Mouse (Mus musculus): ENCODE measurements around the gene Auts2. TPM values are rescaled to one million over a fixed set of nuclear protein-coding genes. Genes with fewer than 3 reads are reported as not detected.

The Auts2 gene
- total RNA-seq, 2 experiments from 2014 or later, result 117 to 146 TPM

GRCm38 (mm10) chr5:132261750-132262149 lies 281.4 kb downstream of the Auts2 start:
- no peak for TF ChIP-seq CTCF (IDR thresholded peaks at IDR 0.05)
- H3K4me3 ChIP-seq, result no peak overlapping the region
- H3K27ac ChIP-seq, result no peak overlapping the region
- intact Hi-C loops (cut with DNase I), result no loop called here
- no peak for DNase-seq (ENCODE audit: extremely low spot score in 1 of 2, low spot score in 2 of 2)

DNA sequence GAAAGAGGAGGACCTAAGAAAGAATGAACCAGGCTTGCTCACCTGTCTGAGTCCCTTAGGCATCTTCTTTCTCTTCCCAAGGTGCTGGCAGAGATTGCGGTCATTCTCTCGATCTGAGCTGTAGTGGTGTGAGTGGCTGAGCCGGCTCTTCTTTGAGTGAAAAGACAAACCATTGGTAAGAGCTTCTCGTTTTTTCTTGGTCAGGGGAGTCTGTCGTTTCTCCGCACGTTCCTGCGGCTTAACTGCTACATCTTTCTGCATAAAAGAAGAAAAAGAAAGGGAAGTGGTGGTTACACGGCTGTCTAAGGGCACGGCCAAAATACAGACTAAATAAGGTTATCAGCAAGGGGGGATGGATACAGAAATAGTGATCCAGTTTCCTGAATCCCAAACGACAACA lies 284.3 kb downstream of the Auts2 start:
- no peak for TF ChIP-seq CTCF (IDR thresholded peaks at IDR 0.05)
- intact Hi-C loops (cut with DNase I), result no loop called here
- no peak overlapping the region for H3K27ac ChIP-seq
- H3K4me3 ChIP-seq, result no peak overlapping the region
- DNase-seq (ENCODE audit: extremely low spot score in 1 of 2, low spot score in 2 of 2), result no peak

GRCm38 (mm10) chr5:132255579-132255978 lies 287.6 kb downstream of the Auts2 start:
- Histone ChIP-seq H3K27ac (no peak overlapping the region), H3K4me3 (no peak overlapping the region)
- TF ChIP-seq CTCF (IDR thresholded peaks at IDR 0.05), result no peak
- intact Hi-C loops (cut with DNase I), result no loop called here
- DNase-seq (ENCODE audit: extremely low spot score in 1 of 2, low spot score in 2 of 2), result no peak

DNA sequence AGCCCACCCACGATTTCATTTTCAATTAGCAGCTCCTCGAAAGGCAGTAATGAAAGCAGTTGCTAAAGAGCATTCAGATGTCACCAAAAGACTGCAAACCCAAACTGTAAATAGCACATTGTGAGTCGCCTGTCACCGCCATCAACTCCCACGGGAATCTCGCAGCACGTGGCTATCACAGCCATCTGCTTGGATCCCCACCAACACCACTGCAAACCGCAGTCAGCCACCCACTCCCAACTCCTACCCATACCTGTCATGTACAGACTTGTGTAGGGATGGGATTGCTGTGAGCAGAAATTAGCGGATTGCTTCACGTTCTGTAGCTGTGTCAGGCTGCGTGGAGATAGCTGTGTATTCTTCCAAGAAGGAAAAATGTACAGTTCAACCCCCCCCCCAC lies 293.6 kb downstream of the Auts2 start:
- DNase-seq (ENCODE audit: extremely low spot score in 1 of 2, low spot score in 2 of 2), result peak; percentile 78 to 83
- intact Hi-C loops (cut with DNase I), result loop anchor here (5.0 kb wide), 1 partner anchor 293 kb away; the partner anchor contains the start of gene Auts2
- Histone ChIP-seq H3K27ac (no peak overlapping the region), H3K4me3 (no peak overlapping the region)
- no peak for TF ChIP-seq CTCF (IDR thresholded peaks at IDR 0.05)

DNA sequence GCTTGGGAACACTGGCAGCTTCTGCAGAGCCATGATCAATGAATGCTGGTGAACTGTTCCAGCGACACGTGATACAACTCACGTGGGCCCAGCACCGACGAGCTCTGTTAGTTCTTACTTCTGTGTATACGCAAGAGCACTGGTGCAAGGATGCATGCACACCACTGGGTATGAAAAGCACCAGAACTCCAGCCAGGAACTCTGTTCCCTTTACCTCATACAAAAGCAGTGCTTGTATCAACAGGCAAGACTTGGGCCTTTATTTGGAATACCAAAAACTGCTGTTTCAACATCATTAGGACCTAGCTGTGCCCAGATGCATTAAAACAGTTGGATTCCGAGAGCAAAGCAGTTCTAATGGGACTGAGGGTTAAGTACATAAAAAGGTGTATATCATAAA lies 295.1 kb downstream of the Auts2 start:
- no peak overlapping the region for H3K27ac ChIP-seq
- intact Hi-C loops (cut with DNase I), result loop anchor here (5.0 kb wide), 1 partner anchor 294 kb away; the partner anchor contains the start of gene Auts2
- H3K4me3 ChIP-seq, result no peak overlapping the region
- no peak for DNase-seq (ENCODE audit: extremely low spot score in 1 of 2, low spot score in 2 of 2)
- TF ChIP-seq CTCF (IDR thresholded peaks at IDR 0.05), result no peak

GRCm38 (mm10) chr5:132235460-132235859 lies 307.7 kb downstream of the Auts2 start:
- TF ChIP-seq CTCF (IDR thresholded peaks at IDR 0.05), result no peak
- Histone ChIP-seq H3K4me3 (no peak overlapping the region), H3K27ac (no peak overlapping the region)
- intact Hi-C loops (cut with DNase I), result loop anchor here (10.0 kb wide), 2 partner anchors 1349 to 1769 kb away; no protein-coding TSS in a partner anchor
- no peak for DNase-seq (ENCODE audit: extremely low spot score in 1 of 2, low spot score in 2 of 2)

- no peak for DNase-seq (ENCODE audit: extremely low spot score in 1 of 2, low spot score in 2 of 2)
- Histone ChIP-seq H3K4me3 (no peak overlapping the region), H3K27ac (no peak overlapping the region)
- TF ChIP-seq CTCF (IDR thresholded peaks at IDR 0.05), result no peak
- intact Hi-C loops (cut with DNase I), result loop anchor here (5.0 to 10.0 kb wide), 5 partner anchors 133 to 1828 kb away; no protein-coding TSS in a partner anchor
These were observed 308.7 kb downstream of the Auts2 start for GRCm38 (mm10) chr5:132234471-132234870.

GRCm38 (mm10) chr5:132231280-132232047 lies 311.7 kb downstream of the Auts2 start:
- DNase-seq (ENCODE audit: extremely low spot score in 1 of 2, low spot score in 2 of 2), result peak; percentile 66 to 72
- peak; percentile 96 for TF ChIP-seq CTCF (IDR thresholded peaks at IDR 0.05)
- no peak overlapping the region for H3K4me3 ChIP-seq
- intact Hi-C loops (cut with DNase I), result loop anchor here (2.0 to 10.0 kb wide), 6 partner anchors 136 to 1831 kb away; no protein-coding TSS in a partner anchor
- no peak overlapping the region for H3K27ac ChIP-seq

DNA sequence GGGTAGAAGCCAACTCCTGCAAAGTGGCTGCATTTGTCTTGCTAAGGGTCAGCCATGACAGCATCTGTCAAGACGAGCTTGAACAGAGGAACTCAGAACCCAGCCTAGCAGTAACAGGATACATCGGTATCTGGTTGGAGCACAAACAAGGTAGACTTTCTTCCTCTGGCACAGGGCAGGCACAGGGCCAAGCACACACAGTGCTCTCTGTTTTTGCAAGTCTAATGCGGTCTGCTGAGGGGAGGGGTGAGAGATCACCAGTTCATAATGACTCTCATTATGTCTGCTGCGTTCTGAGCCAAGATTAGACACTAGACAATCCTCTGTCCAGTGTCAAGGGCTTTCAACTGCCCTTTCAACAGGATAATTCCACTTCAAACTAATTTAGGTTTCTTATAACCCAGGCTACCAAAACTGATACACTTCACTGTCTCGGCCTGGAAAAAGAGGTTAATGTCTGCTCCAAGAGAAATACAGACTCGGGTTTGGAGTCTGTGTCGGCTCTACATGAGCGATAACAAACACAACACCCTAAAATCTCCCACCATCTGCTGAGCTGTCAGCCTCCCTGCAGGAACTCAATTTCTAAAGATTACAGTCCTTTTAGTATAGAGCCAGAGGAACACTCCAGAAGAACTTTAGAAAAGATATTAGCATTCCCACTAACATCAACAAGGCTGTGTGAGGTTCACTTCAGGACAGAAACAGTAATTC lies 313.3 kb downstream of the Auts2 start:
- intact Hi-C loops (cut with DNase I), result loop anchor here (2.0 to 10.0 kb wide), 6 partner anchors 138 to 1832 kb away; no protein-coding TSS in a partner anchor
- no peak overlapping the region for H3K4me3 ChIP-seq
- peak overlapping the region; percentile 28; the same call in 1 of the 2 replicates for H3K27ac ChIP-seq
- peak; percentile 43 to 50 for DNase-seq (ENCODE audit: extremely low spot score in 1 of 2, low spot score in 2 of 2)
- no peak for TF ChIP-seq CTCF (IDR thresholded peaks at IDR 0.05)

GRCm38 (mm10) chr5:132229023-132229422 lies 314.1 kb downstream of the Auts2 start:
- H3K4me3 ChIP-seq, result no peak overlapping the region
- no peak for TF ChIP-seq CTCF (IDR thresholded peaks at IDR 0.05)
- H3K27ac ChIP-seq, result no peak overlapping the region
- intact Hi-C loops (cut with DNase I), result no loop called here
- DNase-seq (ENCODE audit: extremely low spot score in 1 of 2, low spot score in 2 of 2), result no peak

DNA sequence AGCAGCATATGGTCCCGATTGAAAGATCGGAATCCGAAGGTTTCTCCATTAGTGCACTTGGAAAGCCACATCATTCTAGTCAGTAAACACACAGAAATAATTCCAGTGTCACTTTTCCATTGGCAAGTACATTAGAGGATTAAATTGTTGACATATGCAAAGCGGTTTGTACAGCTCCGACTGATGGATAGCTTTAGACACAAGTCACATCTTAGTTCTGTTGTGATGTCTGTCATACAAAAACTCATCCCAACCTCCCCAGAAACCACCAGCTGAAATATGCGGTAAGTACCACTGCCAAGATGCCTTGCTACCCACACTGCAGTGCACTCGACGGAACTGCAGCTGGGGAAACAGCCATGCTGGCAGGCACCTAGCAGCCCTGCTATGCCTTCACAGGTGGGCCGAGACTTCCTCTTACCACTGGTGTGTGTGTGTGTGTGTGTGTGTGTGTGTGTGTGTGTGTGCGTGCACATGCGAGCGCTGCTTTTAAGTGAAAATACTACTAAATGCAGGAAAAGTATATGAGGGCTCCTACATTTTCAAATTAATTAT lies 322.7 kb downstream of the Auts2 start:
- intact Hi-C loops (cut with DNase I), result no loop called here

DNA sequence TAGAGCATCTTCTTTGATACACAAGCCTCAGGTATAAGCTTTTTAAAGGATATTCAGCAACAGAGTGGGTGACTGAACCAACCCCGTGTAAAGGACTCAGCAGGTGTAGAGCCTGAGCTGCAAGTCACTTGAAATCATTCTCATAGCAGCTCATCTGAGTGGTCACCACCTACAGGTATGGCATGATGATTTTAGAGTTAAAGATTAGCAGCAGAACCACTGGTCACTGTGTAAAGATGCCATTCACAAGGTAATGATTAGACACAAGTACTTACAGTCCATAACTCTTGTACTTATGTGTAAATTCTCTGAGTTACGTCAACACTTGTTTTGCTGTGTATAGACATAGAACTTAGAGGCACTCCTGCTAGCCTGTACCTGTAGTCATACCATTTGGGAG lies 327.0 kb downstream of the Auts2 start:
- Histone ChIP-seq H3K4me3 (no peak overlapping the region), H3K27ac (no peak overlapping the region)
- no peak for DNase-seq (ENCODE audit: extremely low spot score in 1 of 2, low spot score in 2 of 2)
- no peak for TF ChIP-seq CTCF (IDR thresholded peaks at IDR 0.05)
- intact Hi-C loops (cut with DNase I), result no loop called here

More for the DNA sequence above, 322.7 kb downstream of the Auts2 start:
- no peak for DNase-seq (ENCODE audit: extremely low spot score in 1 of 2, low spot score in 2 of 2)
- no peak overlapping the region for H3K27ac ChIP-seq
- TF ChIP-seq CTCF (IDR thresholded peaks at IDR 0.05), result no peak
- no peak overlapping the region for H3K4me3 ChIP-seq

All from left cerebral cortex, adult 2 months (tissue).